In the genomic region with DNA sequence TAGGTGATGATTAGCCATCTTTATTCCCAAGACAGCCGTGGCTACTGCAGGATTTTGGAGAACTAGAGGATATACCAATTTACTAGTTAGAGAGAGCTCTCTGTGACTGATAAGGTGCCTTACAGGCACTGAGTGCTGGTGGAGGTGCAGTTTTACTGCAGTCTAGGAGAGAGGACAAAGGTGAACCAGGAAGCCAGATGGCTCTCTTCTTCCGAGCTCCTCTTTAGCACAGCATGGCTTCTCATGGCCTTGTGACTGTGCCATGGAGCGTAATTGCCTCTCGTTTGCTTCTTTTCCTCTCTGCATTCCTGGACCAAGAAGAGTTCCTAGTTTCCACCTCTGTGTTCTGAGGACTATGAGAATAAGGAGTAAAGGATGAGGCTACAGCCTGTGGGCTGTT, we compare ENCODE assay signal across 17 mouse cellular contexts.
DNase-seq lines count a peak whose midpoint lies in the region; ATAC-seq and TF ChIP-seq lines count a peak whose summit lies in the region.
"Had no signal": no experiment of that assay in that cellular context is flagged by ENCODE, and none has a peak within 500 bp of the region (broad histone marks: within the 10 kb centered on the region; RNA-seq: fewer than 3 reads in every experiment).

No protein-coding gene starts in this region.

- no peak for TF ChIP-seq CTCF in bone marrow macrophage, adult 2 months (IDR thresholded peaks at IDR 0.05; ENCODE audit: low read depth, low read length)

- peak overlapping the region; percentile 53 for H3K27ac ChIP-seq in bone marrow macrophage, adult 2 months (ENCODE audit: insufficient read depth, low read depth, low read length)
- no peak overlapping the region for H3K27ac ChIP-seq in intestine, embryonic 15.5 days
- H3K27ac ChIP-seq in kidney, embryonic 16.5 days (ENCODE audit: low read length) = no peak overlapping the region
- H3K27ac ChIP-seq: embryonic facial prominence, embryonic 15.5 days; forebrain, embryonic 15.5 days; hindbrain, embryonic 10.5 days; liver, embryonic 13.5 days; midbrain, embryonic 12.5 days had no signal

- intact Hi-C loops in left cerebral cortex, postnatal 25 days (cut with DNase I) = no loop called here

- ATAC-seq in intestine, embryonic 15.5 days = peak; percentile 69
- ATAC-seq in kidney, embryonic 16.5 days (ENCODE audit: low FRiP score, low TSS enrichment) = no peak

- H3K27me3 ChIP-seq in intestine, embryonic 15.5 days (replicated peaks) = no peaks in the 10 kb centered on the region
- H3K27me3 ChIP-seq in kidney, embryonic 16.5 days (ENCODE audit: insufficient read depth, low read length) = no peaks in the 10 kb centered on the region
- H3K27me3 ChIP-seq: embryonic facial prominence, embryonic 15.5 days; forebrain, embryonic 15.5 days; liver, embryonic 13.5 days; midbrain, embryonic 12.5 days had no signal

- peak; percentile 76 for DNase-seq in brain, adult 2 months (ENCODE audit: low read depth, low spot score)
- peak; percentile 74 for DNase-seq in cerebellum, adult 9-10 months
- no peak for DNase-seq in gastrocnemius, adult 18-20 months (ENCODE audit: low spot score)
- no peak for DNase-seq in left cerebral cortex, postnatal 25 days (ENCODE audit: low spot score in 2 of 2)
- no peak for DNase-seq in frontal cortex, postnatal 36 days (ENCODE audit: low spot score in 2 of 2)
- DNase-seq: layer of hippocampus, postnatal 36 days; liver, embryonic 13.5 days; lung, embryonic 14.5 days; right cerebral cortex, postnatal 14 days had no signal

- TF ChIP-seq POLR2A in bone marrow macrophage, adult 2 months (IDR thresholded peaks at IDR 0.05; ENCODE audit: borderline replicate concordance, low read depth, low read length) = no peak

- H3K9ac ChIP-seq in intestine, embryonic 15.5 days = no peak overlapping the region
- H3K9ac ChIP-seq in kidney, embryonic 16.5 days (replicated peaks; ENCODE audit: low read length) = no peak overlapping the region
- H3K9ac ChIP-seq: embryonic facial prominence, embryonic 15.5 days; forebrain, embryonic 15.5 days; liver, embryonic 13.5 days; lung, embryonic 14.5 days; midbrain, embryonic 12.5 days had no signal

- H3K4me2 ChIP-seq in intestine, embryonic 15.5 days (replicated peaks) = no peak overlapping the region
- no peak overlapping the region for H3K4me2 ChIP-seq in kidney, embryonic 16.5 days (replicated peaks; ENCODE audit: low read depth, low read length)
- H3K4me2 ChIP-seq: embryonic facial prominence, embryonic 15.5 days; forebrain, embryonic 15.5 days; heart, embryonic 11.5 days; liver, embryonic 13.5 days; lung, embryonic 14.5 days; midbrain, embryonic 12.5 days had no signal

- 64% methylated on average over 4 of the region's 4 CpGs for WGBS in intestine, embryonic 15.5 days
- 67% methylated on average over 4 of the region's 4 CpGs for WGBS in kidney, embryonic 16.5 days

- H3K4me1 ChIP-seq in bone marrow macrophage, adult 2 months (ENCODE audit: control insufficient read depth, insufficient read depth, low read length) = peaks cover 53% of the 10 kb centered on the region
- peaks cover 11% of the 10 kb centered on the region for H3K4me1 ChIP-seq in intestine, embryonic 15.5 days (replicated peaks)
- 0 out of 2 replicates have a peak, but pooled peaks cover 14% of the 10 kb centered on the region for H3K4me1 ChIP-seq in kidney, embryonic 16.5 days (ENCODE audit: insufficient read depth, low read length)
- H3K4me1 ChIP-seq: forebrain, embryonic 15.5 days; midbrain, embryonic 12.5 days had no signal

- H3K4me3 ChIP-seq in bone marrow macrophage, adult 2 months (ENCODE audit: insufficient read depth, low read length) = no peak overlapping the region
- no peak overlapping the region for H3K4me3 ChIP-seq in intestine, embryonic 15.5 days (replicated peaks)
- H3K4me3 ChIP-seq in kidney, embryonic 16.5 days (ENCODE audit: low read length) = no peak overlapping the region
- H3K4me3 ChIP-seq: embryonic facial prominence, embryonic 15.5 days; forebrain, embryonic 15.5 days; hindbrain, embryonic 10.5 days; liver, embryonic 13.5 days; midbrain, embryonic 12.5 days had no signal

- no peaks in the 10 kb centered on the region for H3K36me3 ChIP-seq in intestine, embryonic 15.5 days
- H3K36me3 ChIP-seq in kidney, embryonic 16.5 days (ENCODE audit: insufficient read depth, low read length) = no peaks in the 10 kb centered on the region
- H3K36me3 ChIP-seq: embryonic facial prominence, embryonic 15.5 days; forebrain, embryonic 15.5 days; hindbrain, embryonic 10.5 days; liver, embryonic 13.5 days; midbrain, embryonic 12.5 days had no signal

- H3K9me3 ChIP-seq in intestine, embryonic 15.5 days = no peaks in the 10 kb centered on the region
- H3K9me3 ChIP-seq in kidney, embryonic 16.5 days (ENCODE audit: low read length) = no peaks in the 10 kb centered on the region
- H3K9me3 ChIP-seq: embryonic facial prominence, embryonic 15.5 days; forebrain, embryonic 15.5 days; hindbrain, embryonic 10.5 days; liver, embryonic 13.5 days; midbrain, embryonic 12.5 days had no signal

Comparison
In these comparisons a context has a peak if more than half of its experiments do, and no peak if none do; other contexts are left out.
1. DNase-seq: peak in brain, adult 2 months (single experiment) and cerebellum, adult 9-10 months (single experiment); none in gastrocnemius, adult 18-20 months (single experiment), left cerebral cortex, postnatal 25 days (0 of 2) and frontal cortex, postnatal 36 days (0 of 2).